Mouse (Mus musculus) left cerebral cortex, adult 9 months (tissue): ENCODE measurements around the gene Nckap5.

Experiments used
- DNase-seq, 2 experiments: peaks; one replicate each; pipeline ENCODE4 v3.0.0; 2022; ENCODE audit warnings: low spot score in 2 of 2

Gene Nckap5

GRCm38 (mm10) chr1:126366736-126367135 is 463.9 kb downstream of the Nckap5 start:
- DNase-seq = no peak

DNA sequence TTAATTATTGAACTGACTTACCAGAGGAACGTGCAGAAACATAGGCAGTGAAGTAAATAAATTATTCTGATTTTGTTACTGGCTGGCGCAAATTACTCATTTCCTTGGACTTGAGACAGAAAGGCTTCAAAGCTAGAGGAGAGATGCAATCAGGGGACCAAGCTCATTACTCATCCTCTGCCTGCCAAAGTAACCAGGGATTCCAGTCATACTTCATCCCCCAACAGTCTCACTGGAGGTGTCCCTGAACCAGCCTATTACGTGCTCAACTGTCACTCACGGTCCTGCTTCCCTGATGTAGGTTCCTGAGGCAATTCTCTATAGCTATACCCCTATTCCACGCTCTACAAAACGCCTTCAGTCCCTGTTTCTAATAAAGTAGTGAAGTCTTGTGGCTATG is 466.0 kb downstream of the Nckap5 start:
- no peak for DNase-seq

GRCm38 (mm10) chr1:126360531-126361220 is 469.9 kb downstream of the Nckap5 start:
- no peak for DNase-seq

GRCm38 (mm10) chr1:126360111-126360510 is 470.5 kb downstream of the Nckap5 start:
- no peak for DNase-seq

DNA sequence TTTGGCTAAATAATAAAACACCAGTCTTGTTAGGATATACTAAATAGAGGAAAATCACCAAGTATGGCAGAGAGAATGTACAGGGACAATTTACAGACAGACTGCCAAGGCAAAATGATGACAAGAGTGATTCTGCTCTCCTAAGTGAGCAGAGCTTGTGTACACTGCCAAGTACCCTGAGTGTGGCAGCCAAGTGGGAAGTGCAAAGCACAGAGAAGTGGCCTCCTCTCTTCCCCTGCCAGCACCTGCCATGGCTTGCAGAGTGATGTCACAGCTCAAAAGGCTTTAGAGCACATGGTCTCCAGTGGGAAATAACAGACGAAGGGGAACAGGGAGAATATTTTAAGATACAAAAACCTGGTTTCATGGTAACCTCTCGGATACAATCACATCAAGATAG is 488.8 kb downstream of the Nckap5 start:
- no peak for DNase-seq

DNA sequence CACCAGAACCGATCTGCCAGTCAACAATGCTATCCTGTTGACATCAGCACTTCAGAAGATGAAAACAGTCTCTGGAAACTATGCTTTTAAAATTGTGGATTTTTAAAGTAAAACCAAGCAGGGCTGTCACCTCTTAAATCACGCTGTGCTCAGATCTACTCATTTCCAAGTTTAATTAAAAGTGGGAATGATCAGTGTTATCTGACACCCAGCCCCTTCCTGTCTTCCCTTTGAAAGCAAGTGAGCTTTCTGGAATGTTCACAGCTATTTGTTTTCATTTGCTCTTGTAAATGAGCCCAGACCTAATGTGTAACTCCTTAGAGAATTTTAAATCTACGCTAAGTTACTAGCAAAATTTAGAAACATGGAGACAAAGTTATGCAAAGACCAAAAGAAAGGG is 491.3 kb downstream of the Nckap5 start:
- no peak for DNase-seq

DNA sequence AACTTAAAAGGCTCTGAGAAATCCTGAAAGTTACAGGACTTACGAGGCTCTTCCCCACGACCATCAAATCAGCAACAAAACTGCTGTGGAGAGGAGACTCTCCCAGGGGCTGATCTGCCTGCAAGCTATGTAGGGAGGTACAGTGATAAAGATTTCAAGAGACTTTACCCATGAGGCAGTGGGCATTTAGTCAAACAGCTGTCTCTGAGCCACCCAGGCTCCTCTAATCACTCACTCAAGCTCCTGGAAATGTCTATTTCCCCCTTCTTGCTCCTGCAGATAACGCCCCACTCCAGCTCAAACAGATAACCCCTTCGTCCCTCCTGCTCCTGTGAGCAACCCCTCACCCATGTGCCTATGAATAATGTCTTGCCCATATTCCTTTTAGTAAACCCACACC is 496.4 kb downstream of the Nckap5 start:
- no peak for DNase-seq

- DNase-seq = peak; percentile 55 to 70
Observed at GRCm38 (mm10) chr1:126332026-126332425, 498.6 kb downstream of the Nckap5 start.

GRCm38 (mm10) chr1:126320696-126321095 is 509.9 kb downstream of the Nckap5 start:
- DNase-seq = no peak

DNA sequence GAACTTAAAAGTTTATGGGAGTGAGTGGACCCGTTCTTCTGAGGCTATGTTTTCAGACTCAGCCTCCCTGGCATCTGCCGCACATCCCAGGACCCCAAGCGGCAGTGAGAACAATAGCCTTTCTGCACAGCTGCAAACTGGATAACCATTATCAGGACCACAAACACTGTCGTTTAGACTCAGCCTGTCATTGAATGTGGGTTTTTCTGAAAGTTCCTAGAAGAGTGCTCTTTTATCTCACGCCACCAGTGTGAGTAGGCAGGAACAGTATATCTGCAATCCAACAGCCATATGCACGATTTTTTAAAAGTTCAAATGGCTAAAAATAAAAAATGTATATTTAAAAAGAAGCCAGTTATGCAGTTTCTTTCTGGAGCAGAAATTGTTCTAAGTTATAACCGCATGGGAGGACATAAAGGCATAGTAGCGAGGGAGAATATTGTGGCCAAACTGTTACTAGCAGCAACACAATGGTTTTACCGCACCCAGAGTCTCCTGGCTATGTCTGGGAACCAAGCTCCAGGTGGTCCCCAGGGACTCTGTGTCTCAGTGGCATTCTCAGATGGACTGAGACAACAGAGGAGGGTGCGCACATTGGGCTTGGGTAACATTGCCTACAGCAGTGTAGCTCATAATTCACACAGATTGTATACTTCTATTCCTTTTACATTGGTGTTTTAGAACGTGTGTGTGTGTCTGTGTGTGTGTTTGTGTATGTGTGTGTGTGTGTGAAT is 512.6 kb downstream of the Nckap5 start:
- DNase-seq = no peak

GRCm38 (mm10) chr1:126317345-126317744 is 513.3 kb downstream of the Nckap5 start:
- no peak for DNase-seq

- no peak for DNase-seq
Observed at GRCm38 (mm10) chr1:126316866-126317265, 513.7 kb downstream of the Nckap5 start.

DNA sequence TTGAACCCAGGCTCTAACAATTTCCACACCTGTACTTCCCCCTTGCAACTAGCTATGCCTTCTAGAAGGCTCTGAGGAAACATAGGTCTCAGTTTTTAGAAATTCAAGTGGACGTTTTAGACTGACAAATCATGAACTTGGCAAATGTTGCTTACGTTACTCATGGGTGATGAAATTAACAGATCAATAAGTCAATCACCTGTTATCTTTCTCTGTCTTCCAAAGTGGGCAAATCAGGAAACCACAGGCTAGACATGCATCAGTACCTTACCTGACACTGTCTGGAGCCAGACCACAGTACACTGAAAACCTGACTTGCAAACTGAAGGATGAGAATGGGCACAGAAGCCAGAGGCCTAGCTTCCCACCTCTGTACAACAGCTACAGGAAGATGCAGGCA is 529.5 kb downstream of the Nckap5 start:
- no peak for DNase-seq

- peak; percentile 11 to 62 for DNase-seq
Observed at GRCm38 (mm10) chr1:126264931-126265330, 565.7 kb downstream of the Nckap5 start.

- DNase-seq = no peak
Observed at GRCm38 (mm10) chr1:126254364-126254763, 576.2 kb downstream of the Nckap5 start.

DNA sequence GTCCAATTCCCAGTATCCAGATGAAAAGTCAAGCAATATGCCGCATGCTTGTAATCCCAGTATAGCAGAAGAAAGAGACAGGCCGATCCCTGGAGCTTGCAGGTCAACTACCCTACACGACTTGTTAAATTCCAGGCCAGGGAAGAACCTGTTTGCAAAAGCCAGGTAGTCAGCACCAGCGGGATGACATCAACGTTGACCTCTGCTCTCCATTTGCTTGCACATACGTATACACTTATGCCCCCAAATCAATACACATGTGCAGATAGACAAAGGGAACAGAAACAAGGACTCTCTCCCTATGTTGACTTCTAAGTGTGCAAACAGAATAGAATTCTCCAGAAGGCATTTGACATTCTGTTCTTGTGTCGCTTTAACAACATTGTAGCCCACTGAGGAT is 576.7 kb downstream of the Nckap5 start:
- DNase-seq = no peak

DNA sequence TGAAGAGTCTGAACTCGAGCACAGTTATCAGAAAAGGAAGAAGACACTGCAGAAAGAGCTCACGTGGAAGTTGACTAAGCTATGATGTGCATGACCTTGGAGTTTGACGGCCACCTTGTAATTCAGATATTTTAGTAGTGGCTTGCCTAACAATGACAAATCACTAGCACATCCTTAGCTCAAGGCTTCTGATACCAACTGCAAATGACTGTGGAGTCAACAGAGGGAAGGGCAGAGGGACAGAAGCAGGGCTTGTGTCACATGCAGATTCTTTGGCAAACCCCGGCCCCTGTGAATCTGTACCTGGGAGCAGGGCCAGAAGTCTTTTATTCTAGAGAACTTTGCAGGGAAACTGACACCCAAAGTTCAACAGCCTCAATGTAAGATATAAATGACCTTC is 597.4 kb downstream of the Nckap5 start:
- no peak for DNase-seq

- no peak for DNase-seq
Observed at GRCm38 (mm10) chr1:126231199-126231598, 599.4 kb downstream of the Nckap5 start.

DNA sequence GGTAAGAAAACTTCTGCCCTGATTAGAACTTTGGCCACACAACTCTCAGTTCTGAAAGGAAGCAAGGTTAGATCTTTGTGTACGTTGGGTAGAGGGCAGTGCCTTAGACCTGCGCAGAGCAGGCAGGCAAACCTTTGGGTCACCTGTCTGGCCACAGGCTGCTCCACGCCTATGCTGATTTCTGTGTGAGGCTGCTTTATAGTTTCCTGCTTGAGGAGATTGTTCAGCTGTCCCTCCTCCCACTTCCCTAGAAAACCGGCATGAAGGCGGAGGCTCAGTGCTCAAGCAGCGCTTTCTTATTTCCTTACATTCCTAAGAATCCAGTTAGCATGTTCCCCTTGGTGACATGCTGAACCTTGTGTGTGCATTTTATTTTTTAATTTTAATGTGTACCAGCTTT is 620.4 kb downstream of the Nckap5 start:
- no peak for DNase-seq

DNA sequence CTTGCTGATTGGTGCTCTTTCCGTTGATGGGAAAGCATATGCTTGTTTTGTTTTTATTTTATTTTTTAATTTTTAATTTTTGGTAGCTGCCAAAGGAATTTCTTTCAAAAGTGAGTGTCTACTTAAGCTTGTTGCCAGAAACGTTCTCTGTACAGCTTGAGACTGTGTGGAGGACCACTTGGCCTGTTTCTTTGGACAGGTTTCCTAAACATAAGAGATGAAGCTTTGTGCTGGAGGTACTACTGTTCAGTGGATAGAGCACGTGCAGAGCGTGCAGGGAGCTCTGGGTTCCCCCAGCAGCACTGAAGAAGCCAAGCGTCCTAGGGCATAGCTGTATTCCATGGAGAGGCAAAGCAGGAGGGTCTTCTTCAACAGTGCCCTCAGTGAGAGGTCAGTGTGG is 620.9 kb downstream of the Nckap5 start:
- DNase-seq = no peak

DNA sequence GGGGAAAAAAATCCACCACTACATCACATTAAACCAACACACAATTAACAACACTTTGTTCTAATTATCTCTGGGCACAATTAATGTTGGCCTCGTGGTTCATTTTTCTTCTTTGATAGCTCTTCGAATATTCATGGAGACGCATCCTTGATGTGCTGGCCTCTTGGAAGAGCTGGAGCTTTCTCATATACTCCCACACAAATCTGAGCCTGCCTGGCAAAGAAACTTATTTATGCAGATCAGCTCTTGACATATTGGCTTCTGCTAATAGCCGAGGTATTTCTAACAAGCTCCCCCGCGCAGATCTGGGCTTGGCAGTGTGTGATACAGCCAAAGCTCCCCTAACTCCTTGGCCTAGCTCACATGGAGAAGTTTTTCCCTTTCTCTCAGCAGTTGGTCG is 621.5 kb downstream of the Nckap5 start:
- DNase-seq = peak; percentile 3 to 13

DNA sequence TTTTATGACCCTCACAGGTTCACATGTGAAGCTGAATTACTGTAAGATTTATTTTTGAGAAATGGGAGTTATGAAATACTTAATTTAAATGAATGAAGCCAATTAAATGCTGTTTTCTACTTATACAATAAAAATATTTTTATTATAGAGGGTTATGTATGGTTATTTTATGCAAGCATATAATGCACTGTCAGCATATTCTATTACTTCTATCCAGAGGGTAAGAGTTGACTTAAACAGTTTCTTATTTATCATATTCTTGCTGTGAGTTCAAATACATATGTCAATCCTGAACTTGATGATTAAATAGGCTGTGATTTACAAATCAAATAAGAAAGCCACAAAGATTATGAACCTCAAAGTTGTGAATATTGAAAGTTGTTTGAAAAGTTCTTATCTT is 633.7 kb downstream of the Nckap5 start:
- no peak for DNase-seq

GRCm38 (mm10) chr1:126190353-126190752 is 640.2 kb downstream of the Nckap5 start:
- DNase-seq = no peak

DNA sequence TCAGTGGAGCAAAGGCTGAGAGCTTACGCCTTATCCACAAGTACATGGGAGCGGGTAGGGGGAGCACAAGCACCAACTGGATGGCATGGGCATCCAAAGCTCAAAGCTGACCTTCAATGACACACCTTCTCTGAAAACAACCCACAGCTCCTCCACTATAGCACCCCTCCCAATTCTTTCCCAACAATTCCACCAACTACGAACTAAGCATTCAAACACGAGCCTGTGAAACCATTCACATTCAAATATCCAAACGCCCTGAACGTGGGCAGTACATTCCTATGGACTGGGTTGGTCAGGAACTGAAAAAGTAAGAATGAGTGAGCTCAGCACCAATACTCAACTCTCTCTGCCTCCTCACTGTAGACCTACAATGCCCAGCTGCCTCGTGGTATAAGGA is 646.8 kb downstream of the Nckap5 start:
- DNase-seq = no peak
